Mouse (Mus musculus) layer of hippocampus, postnatal 14 days (tissue): ENCODE results near the gene Tmem59. TPM values are rescaled to one million over a fixed set of nuclear protein-coding genes. Genes with fewer than 3 reads are reported as not detected.

Experiments
- DNase-seq, 2 experiments: peaks; one replicate each; pipeline ENCODE4 v3.0.0; 2021 to 2022; ENCODE audit warnings: low spot score in 2 of 2, mixed read lengths in 1 of 2
- total RNA-seq, 2 experiments: library from RNA; stranded (reverse); gene quantifications; 2 replicates each; pipeline ENCODE4 v1.2.3; 2021

Tmem59 gene
- total RNA-seq, 2 experiments from 2014 or later, result 187 to 193 TPM

DNA sequence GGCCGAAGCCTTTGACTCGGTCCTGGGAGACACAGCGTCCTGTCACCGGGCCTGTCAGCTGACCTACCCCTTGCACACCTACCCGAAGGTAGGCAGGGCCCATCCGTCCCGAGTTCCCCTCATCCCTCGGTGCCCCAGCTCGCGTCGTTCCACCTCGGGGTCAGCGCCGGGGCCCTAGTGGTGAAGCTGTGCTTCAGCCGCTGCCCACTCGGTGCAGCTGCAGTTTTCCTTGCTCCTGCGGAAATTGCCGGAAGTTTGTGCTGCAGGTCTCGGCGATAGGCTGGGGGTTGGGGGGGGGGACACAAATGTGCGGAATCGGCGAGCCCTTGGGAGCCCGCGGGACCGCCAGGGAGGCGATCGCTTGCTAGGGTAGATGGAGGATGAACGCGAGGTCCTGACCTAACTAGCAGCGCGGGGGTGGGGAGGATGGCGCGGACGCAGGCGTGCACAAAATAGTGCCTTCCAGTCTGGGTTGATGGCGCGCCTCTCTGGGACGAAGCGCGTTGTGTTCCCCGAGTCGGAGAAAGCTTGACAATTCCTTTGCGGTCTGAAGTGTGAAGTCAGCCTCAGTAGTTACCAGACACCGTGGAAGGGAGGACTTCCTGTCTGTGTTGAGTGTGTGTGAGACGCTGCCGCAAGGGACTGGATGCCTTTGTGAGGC lies 761 bp downstream of the Tmem59 start, which contains the start of gene Tceanc2:
Gene Tceanc2, minus strand, starts transcription at position 287 of the 661 bp plus-strand sequence.
- peak; percentile 31 to 46 for DNase-seq

DNA sequence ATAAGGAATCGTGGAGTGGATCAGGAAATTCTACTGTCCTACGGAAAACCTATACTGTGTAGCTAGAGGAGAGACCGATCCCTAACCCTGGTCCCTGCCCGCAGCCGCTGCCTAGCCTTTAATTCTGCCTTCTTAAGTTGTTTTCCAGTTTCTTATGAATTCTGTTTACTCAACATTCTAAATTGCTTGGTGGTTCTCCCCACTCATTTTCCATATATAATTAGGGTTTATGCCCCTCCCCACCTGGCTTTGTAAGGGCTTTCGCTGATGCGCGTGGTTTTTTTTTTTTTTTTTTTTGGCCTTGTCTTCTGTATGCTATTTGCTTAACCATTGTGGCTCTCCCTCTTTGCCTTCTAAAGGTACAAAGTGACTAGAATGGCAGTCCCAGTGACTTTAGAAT lies 1.4 kb downstream of the Tmem59 start:
- DNase-seq, result no peak

DNA sequence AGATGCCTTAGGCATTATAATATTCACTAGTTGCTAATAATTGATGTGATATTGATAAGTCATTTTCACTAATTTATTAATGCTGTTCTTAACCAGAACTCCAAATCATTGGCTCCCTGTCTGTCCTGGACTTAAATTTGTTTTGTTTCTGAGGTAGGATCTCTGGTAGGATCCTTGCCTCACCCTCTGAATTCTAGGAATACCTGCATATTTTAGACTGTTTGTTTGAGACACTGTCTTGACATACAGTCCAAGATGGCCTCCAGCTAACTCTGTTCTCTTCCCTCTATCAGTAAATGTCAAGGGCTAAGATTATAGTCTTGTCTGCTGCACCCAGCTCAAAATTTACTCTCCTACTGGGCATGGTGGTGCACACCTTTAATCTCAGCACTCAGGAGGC lies 2.5 kb downstream of the Tmem59 start:
- no peak for DNase-seq

DNA sequence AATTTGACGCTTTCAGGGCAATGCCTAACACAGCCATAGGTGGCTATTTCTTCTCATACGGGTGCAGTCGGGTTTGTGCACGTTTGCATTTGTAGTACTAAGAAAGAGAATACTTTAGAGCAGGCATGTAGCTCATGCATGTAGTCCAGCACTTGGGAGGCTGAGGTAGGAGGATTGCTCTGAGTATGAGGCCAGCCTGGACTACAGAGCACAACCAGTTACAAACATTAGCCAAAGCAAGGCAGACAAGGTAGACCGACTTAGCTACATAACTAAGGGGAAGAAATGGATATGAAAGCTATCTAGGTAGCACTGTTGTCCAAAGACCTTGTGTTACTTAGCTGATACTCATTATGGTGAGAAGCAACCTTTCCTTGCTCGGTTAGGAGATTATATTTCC lies 3.7 kb downstream of the Tmem59 start:
- DNase-seq, result no peak

DNA sequence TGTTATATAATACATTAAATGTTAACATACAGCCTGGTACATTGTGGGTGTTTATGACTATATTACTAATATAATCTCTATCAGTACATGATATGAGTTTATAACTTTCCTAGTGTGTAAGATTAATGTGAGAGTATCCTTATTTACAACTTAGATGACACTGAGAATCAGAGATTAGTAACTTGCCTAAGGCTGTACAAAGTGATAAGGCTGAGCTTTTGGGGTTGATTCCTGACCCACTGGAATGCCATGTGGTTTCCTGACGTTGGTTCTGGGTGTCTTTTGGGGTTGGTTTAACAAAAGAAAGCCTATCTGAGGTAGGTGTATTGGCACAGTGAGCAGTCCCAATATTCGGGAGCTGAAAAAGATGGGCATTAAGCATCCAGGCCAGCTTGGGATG lies 4.6 kb downstream of the Tmem59 start:
- no peak for DNase-seq

DNA sequence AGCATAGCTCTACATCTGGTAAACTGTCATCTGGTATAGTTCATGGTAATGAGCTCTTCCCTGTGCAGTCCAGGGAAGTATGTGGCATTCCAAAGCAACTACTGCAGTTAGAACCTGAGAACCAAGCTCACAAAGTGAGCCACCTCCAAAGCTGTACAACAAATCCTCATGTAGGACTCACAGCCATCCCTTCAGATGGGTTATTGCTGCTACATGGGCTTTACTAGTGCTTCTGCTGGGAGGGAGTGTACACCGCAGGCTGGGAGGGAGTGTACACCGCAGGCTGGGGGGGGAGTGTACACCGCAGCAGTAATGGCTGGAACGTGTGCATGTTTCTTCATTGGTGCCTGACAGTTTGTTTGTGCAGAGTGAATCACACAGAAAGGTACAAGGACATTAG lies 5.0 kb downstream of the Tmem59 start:
- DNase-seq, result no peak

DNA sequence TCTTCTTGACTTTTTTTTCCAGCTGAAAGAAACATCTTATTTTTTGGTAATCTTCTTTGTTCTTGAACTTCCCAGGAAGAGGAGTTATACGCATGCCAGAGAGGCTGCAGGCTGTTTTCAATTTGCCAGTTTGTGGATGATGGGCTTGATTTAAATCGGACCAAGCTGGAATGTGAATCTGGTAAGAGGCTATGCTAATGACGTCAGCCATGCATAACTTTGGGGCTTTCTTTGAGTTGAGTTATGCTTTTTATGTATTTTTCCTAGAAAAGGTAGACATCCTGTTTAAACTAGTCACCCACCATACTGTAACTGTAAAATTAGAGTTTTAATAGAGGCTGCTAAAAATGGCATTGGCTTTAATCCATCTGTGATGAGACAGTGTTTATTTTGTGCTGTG lies 7.5 kb downstream of the Tmem59 start:
- no peak for DNase-seq

DNA sequence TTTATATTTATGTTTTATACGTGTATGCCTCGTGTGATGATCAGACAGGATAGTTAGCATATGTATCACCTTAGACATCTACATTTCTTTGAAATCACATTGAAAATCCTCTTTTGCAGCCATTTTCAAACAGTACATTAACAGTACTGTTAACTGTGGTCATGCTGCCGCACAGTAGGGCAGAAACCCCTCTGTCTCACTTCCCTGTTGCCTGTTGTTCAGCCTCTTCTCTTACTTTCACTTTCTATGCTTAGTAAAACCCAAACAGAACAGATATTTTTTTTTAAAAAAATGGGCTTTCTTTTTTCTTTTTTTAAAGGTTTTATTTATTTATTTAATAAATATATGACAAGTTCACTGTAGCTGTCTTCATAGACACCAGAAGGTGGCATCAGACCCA lies 15.6 kb downstream of the Tmem59 start:
- no peak for DNase-seq

DNA sequence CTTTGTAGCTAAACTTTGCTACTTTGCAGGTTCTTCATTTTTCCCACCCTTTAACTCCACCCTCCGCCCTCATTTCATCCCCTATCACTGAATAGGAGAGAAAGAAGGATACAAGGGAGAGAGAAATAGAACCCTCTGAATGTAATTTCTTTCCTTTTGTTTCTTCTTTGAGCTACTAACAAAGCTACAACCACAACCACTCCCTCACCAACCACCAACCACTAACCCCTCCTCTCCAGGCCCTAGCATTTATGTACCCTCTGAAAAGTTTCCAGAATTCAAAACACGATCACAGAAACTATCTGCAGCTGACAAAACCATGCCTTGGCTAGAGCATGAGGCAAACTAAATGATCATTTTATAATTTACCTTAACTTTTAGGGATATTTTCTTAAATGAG lies 18.3 kb downstream of the Tmem59 start:
- DNase-seq, result no peak

DNA sequence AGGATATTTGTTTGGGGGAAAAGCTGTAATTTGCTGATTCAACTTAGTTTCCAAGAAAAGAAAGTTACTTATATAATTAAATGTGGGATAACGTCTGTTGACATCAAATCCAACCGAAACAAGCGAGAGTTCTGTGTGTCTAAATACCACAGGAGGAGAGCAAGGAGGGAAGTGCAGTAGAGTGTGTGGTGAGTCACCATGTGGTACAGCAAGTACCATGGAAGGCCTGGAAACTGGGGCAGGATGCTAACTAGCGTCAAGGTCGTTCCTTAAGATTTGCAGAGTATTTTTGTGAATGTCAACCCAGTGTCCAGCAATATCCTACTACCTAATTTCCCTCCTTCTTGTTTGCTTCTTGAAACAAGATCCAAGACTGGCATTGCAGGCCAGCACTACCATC lies 19.9 kb downstream of the Tmem59 start:
- DNase-seq, result no peak

DNA sequence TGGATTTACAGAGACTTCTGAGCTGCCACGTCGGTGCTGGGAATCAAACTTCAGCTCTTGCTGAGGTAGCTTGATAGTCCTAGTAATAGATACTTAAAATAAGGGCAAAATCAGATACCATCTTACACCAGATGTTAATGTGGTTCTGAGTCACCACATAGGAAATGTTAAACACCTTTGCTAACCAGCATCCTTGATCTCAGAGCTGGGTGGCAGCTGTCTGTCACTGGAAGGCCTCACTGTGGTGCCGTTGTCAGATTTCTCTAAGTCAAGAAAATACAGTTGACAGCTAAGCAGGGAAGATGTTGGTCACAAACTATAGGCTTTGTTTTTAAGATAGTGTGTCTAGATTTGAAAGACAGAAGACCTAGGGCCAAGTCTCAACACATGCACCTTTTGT lies 23.6 kb downstream of the Tmem59 start:
- DNase-seq, result no peak

DNA sequence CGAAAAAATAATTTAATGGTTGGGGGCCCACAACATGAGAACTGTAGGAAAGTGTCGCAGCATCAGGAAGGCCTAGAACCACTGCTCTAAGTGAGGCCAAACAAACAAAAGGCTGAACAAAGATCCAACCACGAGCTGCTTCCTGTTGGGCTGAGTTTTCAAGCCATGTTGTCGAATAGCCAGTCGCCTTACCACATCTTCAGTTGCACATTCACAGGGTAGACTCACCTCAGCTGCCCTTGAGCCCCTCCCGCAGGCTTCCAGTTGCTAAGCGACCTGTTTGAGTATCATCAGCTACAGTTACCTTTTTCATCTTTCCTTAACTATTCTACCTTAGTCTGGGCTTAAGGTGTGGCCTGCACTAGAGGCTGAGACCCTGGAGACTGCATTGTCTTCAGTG lies 24.8 kb downstream of the Tmem59 start:
- DNase-seq, result no peak

DNA sequence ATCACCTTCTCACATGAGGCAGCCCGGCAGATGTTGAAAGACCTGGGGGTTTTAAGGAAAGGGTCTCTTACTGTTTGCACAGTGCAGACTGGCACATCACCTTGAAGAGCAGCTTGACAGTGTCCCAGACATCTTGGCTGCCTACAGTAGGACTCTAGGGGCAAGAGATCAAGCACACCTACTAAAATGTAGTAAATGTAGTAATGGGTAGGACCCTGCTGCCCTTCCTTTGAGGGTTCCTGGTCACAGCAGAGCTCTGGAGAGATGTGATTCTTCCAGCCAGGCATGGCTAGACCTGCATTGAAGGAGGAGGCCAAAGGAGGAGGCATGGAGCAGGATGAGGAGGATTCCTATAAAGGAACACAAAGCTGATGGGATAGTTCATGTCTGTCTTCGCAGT lies 28.8 kb downstream of the Tmem59 start:
- DNase-seq, result no peak

DNA sequence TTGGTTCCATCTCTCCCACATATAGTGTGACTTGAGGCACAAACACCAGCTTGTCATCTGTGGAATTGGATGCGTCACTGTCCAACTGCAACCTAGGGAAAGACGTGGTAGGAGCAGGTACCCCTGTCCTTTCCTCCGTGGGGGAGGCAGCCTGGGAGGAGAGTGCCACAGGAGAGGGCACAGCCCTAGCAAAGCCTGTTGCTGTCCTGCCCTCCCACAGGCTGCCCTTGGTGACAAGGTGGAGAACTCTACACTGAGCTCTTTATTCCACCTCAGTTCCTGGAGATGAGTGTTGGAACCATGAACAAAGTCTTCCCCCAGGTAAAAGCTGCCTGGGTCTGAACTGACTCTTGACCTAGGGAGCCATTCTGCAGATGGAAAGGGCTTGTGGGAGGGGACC lies 30.7 kb downstream of the Tmem59 start, which contains the start of gene Ldlrad1:
Gene Ldlrad1, plus strand, starts transcription at position 301 of the 400 bp plus-strand sequence.
- no peak for DNase-seq

DNA sequence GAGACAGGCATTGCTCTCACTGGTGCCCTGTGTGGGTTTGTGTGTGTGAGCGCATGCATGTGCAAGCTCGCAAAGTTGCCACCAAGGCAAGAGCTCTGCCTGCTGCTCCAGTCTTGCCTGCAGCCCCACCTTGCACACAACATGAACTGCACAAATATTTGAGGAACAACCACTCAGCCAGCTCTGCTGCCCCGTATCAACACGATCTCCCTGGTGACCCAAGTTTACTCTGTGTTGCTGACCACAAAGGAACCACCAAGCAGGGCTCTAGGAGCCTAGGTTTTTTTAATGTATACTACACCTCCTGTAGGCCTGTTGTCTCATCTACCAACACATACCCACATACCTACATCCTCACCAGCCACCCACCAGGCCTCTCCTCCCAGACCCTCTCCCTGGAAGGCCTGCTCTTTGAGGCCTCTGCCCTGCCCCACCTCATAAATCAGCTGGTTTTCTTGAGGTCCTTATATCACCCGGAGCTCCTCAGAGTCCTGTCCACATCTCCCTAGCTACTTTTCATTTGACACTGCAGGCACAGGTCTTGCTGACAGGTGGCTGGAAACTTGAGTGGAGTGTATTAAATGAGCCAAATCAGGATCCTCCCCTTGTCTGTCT lies 32.4 kb downstream of the Tmem59 start:
- no peak for DNase-seq

DNA sequence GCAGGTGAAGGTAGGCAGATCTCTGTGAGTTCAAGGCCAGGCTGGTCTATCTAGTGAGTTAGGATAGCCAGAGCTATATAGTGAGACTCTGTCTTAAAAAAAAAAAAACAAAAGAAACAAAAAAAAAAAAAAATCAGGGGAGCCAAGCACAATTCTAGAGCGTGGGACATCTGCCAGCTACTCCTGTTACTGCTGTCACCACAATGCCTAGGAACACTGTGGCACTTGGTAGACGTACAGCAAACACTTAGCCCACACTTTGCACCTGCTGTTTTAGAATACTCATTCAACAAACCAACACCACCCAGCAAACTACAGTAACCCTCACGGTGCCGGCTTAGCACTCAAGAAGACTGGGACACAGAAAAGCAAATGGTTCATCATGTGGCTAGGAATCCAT lies 33.3 kb downstream of the Tmem59 start:
- DNase-seq, result peak in 1 of 2 experiments; percentile 47

DNA sequence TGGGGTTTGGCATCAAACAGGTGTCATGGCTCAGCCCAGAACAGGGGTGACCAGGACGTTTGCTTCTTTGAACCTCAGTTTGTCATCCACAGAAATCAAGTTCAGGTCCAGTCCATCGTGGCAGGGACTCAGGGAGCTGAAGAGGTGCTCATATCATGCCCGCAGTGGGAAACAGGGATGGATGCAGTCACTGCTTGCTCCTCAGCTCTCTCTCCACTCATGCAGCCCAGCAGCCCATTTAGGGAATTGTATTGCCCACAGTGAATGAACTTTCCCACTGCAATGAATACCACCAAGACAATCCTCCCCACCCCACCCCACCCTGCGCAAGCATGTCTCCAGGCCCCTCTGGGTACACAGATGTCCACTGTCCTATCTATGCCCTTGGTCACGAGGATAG lies 33.7 kb downstream of the Tmem59 start:
- DNase-seq, result no peak

DNA sequence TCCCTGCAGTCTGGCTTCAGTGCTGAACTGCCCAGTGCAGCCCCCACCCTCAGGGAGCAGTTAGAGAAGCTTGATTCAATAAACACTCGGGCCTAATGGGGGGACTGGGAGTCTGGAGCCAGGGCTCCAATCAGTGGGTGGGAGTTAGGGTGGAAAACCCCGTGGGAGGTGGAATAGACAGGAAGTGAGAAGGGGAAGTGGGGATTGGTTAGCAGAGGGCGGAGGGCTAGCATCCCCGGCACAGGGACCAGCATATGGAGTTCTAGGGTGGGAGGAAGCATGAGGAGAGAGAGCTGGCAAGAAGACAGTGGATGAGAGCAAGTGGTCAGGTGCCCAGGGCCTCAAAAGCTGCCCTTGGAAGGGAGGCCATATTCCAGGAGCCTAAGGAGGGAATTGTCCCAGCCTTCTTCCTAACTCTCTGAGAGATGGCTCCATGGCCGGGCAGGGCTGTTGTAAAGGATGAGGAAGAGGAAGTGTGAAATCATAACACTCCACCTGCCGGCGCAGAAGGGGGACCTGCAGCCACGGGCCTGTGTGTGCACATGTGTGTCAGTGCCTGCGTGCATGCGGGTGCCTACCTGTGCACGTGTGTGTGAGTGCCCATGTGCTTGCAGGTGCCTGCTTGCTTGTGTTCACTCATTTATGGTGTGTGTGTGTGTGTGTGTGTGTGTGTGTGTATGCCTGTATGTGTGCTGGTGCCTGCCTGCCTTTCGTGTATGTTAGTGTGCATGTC lies 35.2 kb downstream of the Tmem59 start:
- DNase-seq, result no peak

DNA sequence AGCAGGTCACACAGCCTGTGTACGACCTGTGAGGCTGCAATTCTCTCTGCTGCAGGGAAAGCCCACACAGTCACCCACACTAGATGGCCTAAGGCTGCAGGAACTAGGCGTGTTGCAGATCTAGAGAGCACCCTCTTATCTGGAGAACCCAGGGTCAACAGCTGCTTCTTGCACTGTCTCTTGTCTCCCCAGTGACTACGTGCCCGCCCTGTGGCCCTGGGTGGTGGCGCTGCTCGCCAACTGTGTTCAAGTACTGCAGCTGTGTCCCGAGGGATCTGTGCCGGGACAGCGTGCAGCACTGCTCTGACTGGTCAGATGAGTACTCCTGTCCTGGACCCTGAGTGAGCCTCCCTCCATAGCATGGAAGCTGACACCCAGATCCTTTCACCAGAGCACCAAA lies 39.4 kb downstream of the Tmem59 start:
- DNase-seq, result no peak

DNA sequence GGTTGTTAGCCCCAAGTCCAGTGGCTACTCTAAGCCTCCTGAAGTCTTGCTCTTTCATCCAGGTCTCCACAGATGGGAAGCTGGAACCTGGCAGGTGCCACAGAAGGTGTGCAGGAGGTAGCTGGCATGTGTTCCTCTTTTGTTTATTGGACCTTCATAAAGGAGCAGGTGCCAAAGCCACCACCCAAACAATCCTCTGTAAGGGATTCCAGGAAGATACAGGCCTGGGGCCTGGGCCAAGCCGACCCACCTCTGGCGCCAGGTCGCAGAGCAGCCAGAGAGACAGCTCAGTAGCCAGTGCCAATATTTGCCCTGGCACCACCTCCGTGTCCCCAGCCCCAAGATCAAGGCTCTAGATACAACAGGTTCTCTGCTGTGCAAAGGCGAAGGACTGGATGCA lies 43.3 kb downstream of the Tmem59 start:
- DNase-seq, result no peak

DNA sequence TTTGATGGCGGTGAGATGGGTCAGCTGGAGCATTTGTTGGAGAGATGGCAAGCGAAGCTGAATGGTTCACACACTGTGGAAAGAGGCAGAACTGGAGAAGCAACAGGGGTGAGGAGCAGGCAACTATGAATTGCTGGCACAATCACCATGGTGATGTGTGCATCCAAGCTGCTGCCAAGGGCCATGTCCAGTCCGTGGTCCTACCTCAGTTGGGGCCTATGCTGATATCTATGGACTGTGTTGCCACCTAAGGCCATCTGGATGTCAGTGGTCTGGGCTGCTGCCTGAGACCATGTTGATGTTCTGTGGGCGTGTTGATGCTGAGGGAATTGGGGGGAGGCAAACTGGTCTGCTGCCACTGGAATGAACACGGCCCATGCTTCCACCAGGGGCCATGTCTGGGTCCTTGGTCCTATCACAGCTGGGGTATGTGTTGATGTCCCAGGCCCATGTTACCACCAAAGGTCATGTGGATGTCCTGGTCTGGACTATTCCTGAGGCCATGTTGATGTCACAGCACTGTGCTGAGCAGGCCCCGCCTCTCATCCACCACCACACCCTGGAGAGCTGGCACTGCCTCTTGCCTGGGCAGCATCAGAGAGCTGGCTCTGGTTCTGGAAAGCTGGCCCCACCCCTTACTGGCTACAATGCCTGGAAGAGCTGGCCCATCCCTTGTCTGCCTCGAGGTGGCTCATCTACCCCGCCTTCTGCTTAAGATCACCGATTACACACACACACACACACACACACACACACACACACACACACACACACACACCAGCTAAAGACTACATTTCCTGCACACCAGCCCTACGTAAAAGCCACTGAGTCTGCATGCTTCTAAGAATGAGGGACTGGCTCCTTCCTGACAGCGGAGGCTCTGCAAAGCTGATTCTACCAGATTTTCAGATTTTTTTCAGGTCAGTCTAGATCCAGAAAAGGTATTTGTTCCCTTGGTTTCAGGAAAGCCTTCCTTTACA lies 45.3 kb downstream of the Tmem59 start:
- peak; percentile 22 to 32 for DNase-seq
